Mouse (Mus musculus): ENCODE measurements at regions not wholly inside any gene's neighbourhood (a gene's known extent, or its start where the extent isn't known, plus 50 kb on each side); places are given as distances from the start of the nearest gene placed in this dataset.

DNA sequence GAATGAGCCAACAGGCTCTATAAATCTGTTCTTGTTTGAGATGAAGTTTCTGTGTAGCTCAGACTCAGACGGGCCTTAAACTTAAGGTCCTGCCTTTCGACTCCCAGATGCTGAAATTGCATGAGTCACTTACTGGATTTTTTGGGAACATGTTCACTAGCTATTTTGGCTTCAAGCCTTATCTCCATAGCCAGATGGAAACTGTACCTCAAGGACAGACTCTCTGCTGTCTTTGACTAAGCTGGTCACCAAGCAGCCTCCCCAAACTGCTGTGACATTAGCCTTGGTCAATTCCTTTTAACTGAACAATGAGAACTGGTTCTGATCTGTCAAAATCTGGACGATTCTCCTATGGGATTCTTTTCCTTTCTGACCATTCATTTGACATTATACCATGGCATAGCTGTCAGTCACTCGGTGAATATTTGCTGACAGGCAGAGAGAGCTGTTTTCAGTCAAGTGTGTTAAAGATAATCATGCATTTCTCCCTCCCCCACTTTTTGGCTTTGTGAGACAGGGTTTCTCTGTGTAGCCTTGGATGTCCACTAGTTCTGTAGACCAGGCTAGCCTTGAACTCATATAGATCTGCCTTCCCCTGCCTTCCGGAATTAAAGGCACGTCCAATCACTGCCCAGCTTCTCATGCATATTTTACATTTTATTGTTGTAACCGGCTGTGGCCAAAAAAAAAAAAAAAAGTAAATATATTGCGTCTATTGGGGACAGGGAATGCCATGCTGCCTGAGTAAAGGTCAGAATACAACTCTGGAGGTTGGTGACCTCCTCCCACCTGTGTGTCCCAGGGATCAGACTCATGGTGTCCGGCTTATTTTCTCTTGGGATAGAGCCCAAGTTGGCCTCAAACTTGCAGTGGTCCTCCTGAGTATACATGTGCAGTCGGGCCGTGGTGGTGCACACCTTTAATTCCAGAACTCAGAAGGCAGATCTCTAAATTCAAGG lies 57.9 kb upstream of the Hdhd5 start:
- TF ChIP-seq CTCF (IDR thresholded peaks at IDR 0.05; ENCODE audit: control insufficient read depth, insufficient read depth, low read length) (no peak), POLR2A (IDR thresholded peaks at IDR 0.05; ENCODE audit: borderline replicate concordance, control insufficient read depth, low read depth, low read length) (no peak)
